8 mouse cellular contexts compared by ENCODE assay signal in the genomic region with DNA sequence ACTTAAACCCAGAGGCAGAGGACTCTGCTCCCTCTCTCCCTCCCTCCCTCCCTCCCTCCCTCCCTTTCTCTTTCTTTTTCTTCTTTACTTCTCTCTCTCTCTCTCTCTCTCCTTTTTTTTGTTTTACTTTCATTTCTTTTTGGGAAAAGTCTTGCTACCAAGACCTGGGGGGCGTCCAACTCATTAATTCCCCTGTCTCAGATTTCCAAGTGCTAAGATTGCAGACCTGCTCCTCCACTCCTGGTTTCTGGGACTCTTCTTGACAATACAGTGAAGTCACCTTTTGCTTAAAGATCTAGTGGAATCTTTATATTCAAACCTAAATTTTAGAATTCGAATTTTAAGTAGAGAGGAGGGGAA. TPM values are rescaled to one million over a fixed set of nuclear protein-coding genes. Genes with fewer than 3 reads are reported as not detected.
A peak's percentile ranks its signal among the peaks of the same experiment; 100 is the strongest.
DNase-seq lines count a peak whose midpoint lies in the region; ATAC-seq lines count a peak whose summit lies in the region.

No protein-coding gene starts in this region.

- peak overlapping the region; percentile 94 for H3K4me3 ChIP-seq in kidney, embryonic 16.5 days (ENCODE audit: low read length)
- peak overlapping the region; percentile 72 for H3K4me3 ChIP-seq in embryonic facial prominence, embryonic 15.5 days (replicated peaks)
- peak overlapping the region; percentile 74 for H3K4me3 ChIP-seq in limb, embryonic 10.5 days
- no peak overlapping the region for H3K4me3 ChIP-seq in neural tube, embryonic 12.5 days

- ATAC-seq in kidney, embryonic 16.5 days (ENCODE audit: low FRiP score, low TSS enrichment), result peak; percentile 24; the same call in 1 of the 2 replicates
- no peak for ATAC-seq in embryonic facial prominence, embryonic 15.5 days (ENCODE audit: insufficient number of reproducible peaks, low FRiP score, low TSS enrichment, low read depth)
- peak; percentile 27 for ATAC-seq in neural tube, embryonic 12.5 days (ENCODE audit: low FRiP score, low read depth)

- H3K36me3 ChIP-seq in kidney, embryonic 16.5 days (ENCODE audit: insufficient read depth, low read length), result peaks cover 11% of the 10 kb centered on the region
- H3K36me3 ChIP-seq in embryonic facial prominence, embryonic 15.5 days, result peaks cover 10% of the 10 kb centered on the region
- peaks cover 19% of the 10 kb centered on the region for H3K36me3 ChIP-seq in limb, embryonic 10.5 days
- H3K36me3 ChIP-seq in neural tube, embryonic 12.5 days, result peaks cover 13% of the 10 kb centered on the region

- H3K27ac ChIP-seq in kidney, embryonic 16.5 days (ENCODE audit: low read length), result peak overlapping the region; percentile 68
- 0 out of 2 replicates have a peak overlapping the region, but pooled peaks have one; percentile 39 for H3K27ac ChIP-seq in embryonic facial prominence, embryonic 15.5 days (replicated peaks)
- H3K27ac ChIP-seq in limb, embryonic 10.5 days, result peak overlapping the region; percentile 66
- H3K27ac ChIP-seq in neural tube, embryonic 12.5 days, result no peak overlapping the region

- H3K27me3 ChIP-seq in kidney, embryonic 16.5 days (ENCODE audit: insufficient read depth, low read length), result no peaks in the 10 kb centered on the region
- no peaks in the 10 kb centered on the region for H3K27me3 ChIP-seq in embryonic facial prominence, embryonic 15.5 days
- H3K27me3 ChIP-seq in limb, embryonic 10.5 days (ENCODE audit: low read depth, poor library complexity, severe bottlenecking), result no peaks in the 10 kb centered on the region
- H3K27me3 ChIP-seq in neural tube, embryonic 12.5 days (replicated peaks), result no peaks in the 10 kb centered on the region

- 2% methylated on average over 2 of the region's 2 CpGs for WGBS in kidney, embryonic 16.5 days
- WGBS in embryonic facial prominence, embryonic 15.5 days, result 6% methylated on average over 2 of the region's 2 CpGs
- 11% methylated on average over 2 of the region's 2 CpGs for WGBS in limb, embryonic 10.5 days
- WGBS in neural tube, embryonic 12.5 days, result 10% methylated on average over 2 of the region's 2 CpGs

- H3K9ac ChIP-seq in kidney, embryonic 16.5 days (replicated peaks; ENCODE audit: low read length), result no peak overlapping the region
- H3K9ac ChIP-seq in embryonic facial prominence, embryonic 15.5 days, result no peak overlapping the region
- H3K9ac ChIP-seq in neural tube, embryonic 12.5 days, result no peak overlapping the region

- peaks cover 16% of the 10 kb centered on the region for H3K4me1 ChIP-seq in kidney, embryonic 16.5 days (ENCODE audit: insufficient read depth, low read length)
- H3K4me1 ChIP-seq in embryonic facial prominence, embryonic 15.5 days, result peaks cover 21% of the 10 kb centered on the region
- H3K4me1 ChIP-seq in limb, embryonic 10.5 days, result peaks cover 18% of the 10 kb centered on the region
- peaks cover 28% of the 10 kb centered on the region for H3K4me1 ChIP-seq in neural tube, embryonic 12.5 days

- no peaks in the 10 kb centered on the region for H3K9me3 ChIP-seq in kidney, embryonic 16.5 days (ENCODE audit: low read length)
- H3K9me3 ChIP-seq in embryonic facial prominence, embryonic 15.5 days (replicated peaks), result no peaks in the 10 kb centered on the region
- no peaks in the 10 kb centered on the region for H3K9me3 ChIP-seq in limb, embryonic 10.5 days (replicated peaks)
- no peaks in the 10 kb centered on the region for H3K9me3 ChIP-seq in neural tube, embryonic 12.5 days

- DNase-seq in kidney, postnatal 14 days, result no peak
- no peak for DNase-seq in limb, embryonic 10.5 days (ENCODE audit: low spot score)
- no peak for DNase-seq in adrenal gland, adult (ENCODE audit: inconsistent age in 2 of 2, low spot score in 1 of 2)
- no peak for DNase-seq in gastrocnemius, postnatal 25 days
- DNase-seq in frontal cortex, postnatal 36 days (ENCODE audit: low spot score in 2 of 2), result no peak

- H3K4me2 ChIP-seq in kidney, embryonic 16.5 days (replicated peaks; ENCODE audit: low read depth, low read length), result peak overlapping the region; percentile 95
- H3K4me2 ChIP-seq in embryonic facial prominence, embryonic 15.5 days (replicated peaks), result peak overlapping the region; percentile 94
- peak overlapping the region; percentile 88 for H3K4me2 ChIP-seq in neural tube, embryonic 12.5 days (replicated peaks)

RNA-seq across cellular contexts. Expression of a gene that starts 0.4 kb away (rescaled TPM):
- 21.7 and 22.2 TPM in 2 replicates for polyA plus RNA-seq in kidney, embryonic 16.5 days (2015; fragmentation: Nextera tagmentation; extraction: Ambion mirVana)
- 16.3 and 17.9 TPM in 2 replicates for polyA plus RNA-seq in embryonic facial prominence, embryonic 15.5 days (2015; fragmentation: Nextera tagmentation; extraction: Ambion mirVana)
- 16.7 and 18.0 TPM in 2 replicates for polyA plus RNA-seq in limb, embryonic 10.5 days (2016; fragmentation: Nextera tagmentation; extraction: Ambion mirVana)
- polyA plus RNA-seq in neural tube, embryonic 12.5 days (2016; fragmentation: Nextera tagmentation; extraction: Ambion mirVana), result 24.1 and 28.0 TPM in 2 replicates
- total RNA-seq in gastrocnemius, postnatal 25 days (2021), result 10 to 100 TPM; 14.3 to 14.5 TPM

RNA-seq across cellular contexts. Expression of a gene that starts 15.2 kb away (rescaled TPM):
- polyA plus RNA-seq in kidney, embryonic 16.5 days (2015; fragmentation: Nextera tagmentation; extraction: Ambion mirVana), result 144 and 152 TPM in 2 replicates
- 96.0 and 108 TPM in 2 replicates for polyA plus RNA-seq in embryonic facial prominence, embryonic 15.5 days (2015; fragmentation: Nextera tagmentation; extraction: Ambion mirVana)
- polyA plus RNA-seq in limb, embryonic 10.5 days (2016; fragmentation: Nextera tagmentation; extraction: Ambion mirVana), result 197 and 220 TPM in 2 replicates
- 75.9 and 79.7 TPM in 2 replicates for polyA plus RNA-seq in neural tube, embryonic 12.5 days (2016; fragmentation: Nextera tagmentation; extraction: Ambion mirVana)
- 10 to 100 TPM; 16.9 to 19.0 TPM for total RNA-seq in gastrocnemius, postnatal 25 days (2021)

RNA-seq across cellular contexts. Expression of a gene that starts 35.7 kb away (rescaled TPM):
- polyA plus RNA-seq in kidney, embryonic 16.5 days (2015; fragmentation: Nextera tagmentation; extraction: Ambion mirVana), result 19.6 and 25.3 TPM in 2 replicates
- polyA plus RNA-seq in embryonic facial prominence, embryonic 15.5 days (2015; fragmentation: Nextera tagmentation; extraction: Ambion mirVana), result 18.5 and 21.9 TPM in 2 replicates
- polyA plus RNA-seq in limb, embryonic 10.5 days (2016; fragmentation: Nextera tagmentation; extraction: Ambion mirVana), result 4.7 and 6.7 TPM in 2 replicates
- 13.6 and 15.3 TPM in 2 replicates for polyA plus RNA-seq in neural tube, embryonic 12.5 days (2016; fragmentation: Nextera tagmentation; extraction: Ambion mirVana)
- 1 to 10 TPM; 1.6 to 1.8 TPM for total RNA-seq in gastrocnemius, postnatal 25 days (2021)

RNA-seq across cellular contexts. Expression of a gene that starts 41.0 kb away (rescaled TPM):
- polyA plus RNA-seq in kidney, embryonic 16.5 days (2015; fragmentation: Nextera tagmentation; extraction: Ambion mirVana), result 0.56 TPM in 1 of 2 replicates, not detected in the other
- polyA plus RNA-seq in embryonic facial prominence, embryonic 15.5 days (2015; fragmentation: Nextera tagmentation; extraction: Ambion mirVana), result 18.4 and 35.5 TPM in 2 replicates
- polyA plus RNA-seq in limb, embryonic 10.5 days (2016; fragmentation: Nextera tagmentation; extraction: Ambion mirVana), result 0.79 TPM in 1 of 2 replicates, not detected in the other
- polyA plus RNA-seq in neural tube, embryonic 12.5 days (2016; fragmentation: Nextera tagmentation; extraction: Ambion mirVana), result not detected in 2 replicates
- total RNA-seq in gastrocnemius, postnatal 25 days (2021), result 1 to 10 TPM in 1 of 2 experiments, not detected in 1; 1.9 TPM

RNA-seq across cellular contexts. Expression of a gene that starts 46.8 kb away (rescaled TPM):
- not detected in 2 replicates for polyA plus RNA-seq in kidney, embryonic 16.5 days (2015; fragmentation: Nextera tagmentation; extraction: Ambion mirVana)
- polyA plus RNA-seq in embryonic facial prominence, embryonic 15.5 days (2015; fragmentation: Nextera tagmentation; extraction: Ambion mirVana), result 13.8 and 15.5 TPM in 2 replicates
- not detected in 2 replicates for polyA plus RNA-seq in limb, embryonic 10.5 days (2016; fragmentation: Nextera tagmentation; extraction: Ambion mirVana)
- polyA plus RNA-seq in neural tube, embryonic 12.5 days (2016; fragmentation: Nextera tagmentation; extraction: Ambion mirVana), result not detected in 2 replicates
- total RNA-seq in gastrocnemius, postnatal 25 days (2021), result not detected
